Mouse (Mus musculus) thymus, postnatal 36 days (tissue): ENCODE measurements around the gene Lrrfip1.
A peak's percentile ranks its signal among the peaks of the same experiment; 100 is the strongest.

ENCODE experiments used
- DNase-seq, 2 experiments: peaks; one replicate each; pipeline ENCODE4 v3.0.0; 2022; ENCODE audit warnings: mixed read lengths in 2 of 2

The Lrrfip1 gene

DNA sequence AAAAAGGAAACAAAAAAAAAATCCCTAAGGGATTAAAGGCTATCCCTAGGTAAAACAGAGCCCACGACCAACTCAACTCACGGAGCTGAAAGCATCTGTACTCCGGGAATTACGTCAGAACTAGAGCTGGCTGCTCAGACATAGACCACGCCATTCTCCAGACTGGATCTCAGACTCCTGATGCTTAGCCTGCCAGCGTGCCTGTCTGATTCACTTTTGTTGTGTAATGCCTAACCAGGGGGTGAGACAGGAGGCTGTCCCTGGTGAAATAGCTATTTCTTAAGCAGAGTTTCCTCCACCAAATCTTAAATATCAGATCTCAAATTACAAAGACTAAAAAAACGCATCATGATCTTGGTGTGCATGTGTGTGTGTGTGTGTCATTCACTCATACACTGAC, 89.5 kb downstream of the Lrrfip1 start:
- DNase-seq = no peak

DNA sequence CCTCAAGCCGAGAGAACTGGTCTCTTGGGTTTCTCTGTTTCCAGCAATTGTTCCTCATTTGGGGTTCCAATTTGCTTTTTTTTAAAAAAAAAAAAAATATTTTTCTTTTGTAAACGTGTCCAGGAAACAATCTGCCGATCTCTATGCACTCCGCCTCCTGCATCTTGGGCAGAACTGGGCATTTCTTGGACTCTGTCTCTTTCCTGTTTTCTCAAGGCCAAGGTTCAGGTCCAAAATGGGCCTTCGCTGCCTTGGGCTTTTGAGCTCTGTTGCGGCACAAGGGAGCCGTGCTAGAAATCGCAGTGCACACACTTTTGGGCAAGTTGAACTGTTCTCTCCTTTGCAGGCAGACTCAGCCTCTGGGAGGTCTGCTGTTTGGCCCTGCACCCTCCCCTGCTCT, 90.4 kb downstream of the Lrrfip1 start:
- no peak for DNase-seq

DNA sequence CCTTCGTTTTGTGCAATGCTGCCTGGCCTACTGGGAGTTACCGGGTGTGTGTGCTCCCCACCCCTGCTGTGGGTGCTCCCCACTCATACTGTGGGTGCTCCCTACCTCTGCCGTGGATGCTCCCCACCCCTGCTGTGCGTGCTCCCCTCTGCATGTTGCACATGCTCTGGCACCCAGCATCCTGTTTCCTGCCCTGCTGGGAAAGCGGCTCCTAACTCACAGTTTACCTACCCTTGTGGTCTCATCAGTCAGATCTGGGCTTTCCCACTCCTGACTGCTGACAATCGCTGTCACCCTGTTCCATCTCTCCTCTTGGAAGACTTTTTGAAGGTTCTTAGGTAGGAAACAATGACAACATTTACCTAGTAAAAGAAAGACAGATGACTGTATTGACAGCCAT, 91.9 kb downstream of the Lrrfip1 start:
- peak in 1 of 2 experiments; percentile 45 for DNase-seq

DNA sequence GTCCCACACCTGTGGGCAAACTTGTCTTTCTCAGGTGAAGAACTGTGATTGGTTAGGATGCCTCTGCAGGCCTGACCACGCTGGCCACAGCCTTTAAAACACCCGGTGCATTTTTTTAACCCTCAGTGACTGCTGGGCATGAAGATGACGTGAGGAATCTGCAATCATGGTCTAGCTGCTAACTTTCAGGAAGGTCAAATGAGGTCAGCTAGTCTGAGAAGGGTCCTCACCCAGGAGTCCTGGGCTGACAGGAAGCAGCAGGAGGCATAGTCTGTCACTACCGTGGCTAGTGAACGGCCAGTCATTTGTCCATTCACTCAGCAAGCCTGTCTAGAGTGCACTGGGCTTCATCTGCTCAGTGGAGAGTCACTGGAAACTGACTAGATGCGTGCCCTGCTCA, 93.9 kb downstream of the Lrrfip1 start:
- DNase-seq = no peak

DNA sequence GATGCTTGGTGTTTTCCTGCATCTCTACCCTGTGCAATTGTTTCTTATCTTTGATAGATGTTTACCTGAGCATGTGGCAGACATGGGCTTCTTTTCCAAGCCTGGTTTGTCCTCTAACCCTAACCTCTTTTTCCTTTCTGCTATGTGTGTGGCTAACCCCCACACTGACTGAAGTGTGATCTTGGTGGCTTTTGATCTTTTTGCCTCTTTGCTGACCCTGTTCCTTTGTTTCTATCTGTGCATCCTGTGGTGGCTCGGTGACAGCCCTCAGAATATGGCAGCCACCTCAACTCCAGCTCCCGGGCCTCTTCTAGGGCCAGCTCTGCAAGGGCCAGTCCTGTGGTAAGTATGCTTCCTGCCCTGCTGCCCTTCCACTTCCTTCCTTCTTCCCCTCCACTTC, 94.8 kb downstream of the Lrrfip1 start:
- no peak for DNase-seq

DNA sequence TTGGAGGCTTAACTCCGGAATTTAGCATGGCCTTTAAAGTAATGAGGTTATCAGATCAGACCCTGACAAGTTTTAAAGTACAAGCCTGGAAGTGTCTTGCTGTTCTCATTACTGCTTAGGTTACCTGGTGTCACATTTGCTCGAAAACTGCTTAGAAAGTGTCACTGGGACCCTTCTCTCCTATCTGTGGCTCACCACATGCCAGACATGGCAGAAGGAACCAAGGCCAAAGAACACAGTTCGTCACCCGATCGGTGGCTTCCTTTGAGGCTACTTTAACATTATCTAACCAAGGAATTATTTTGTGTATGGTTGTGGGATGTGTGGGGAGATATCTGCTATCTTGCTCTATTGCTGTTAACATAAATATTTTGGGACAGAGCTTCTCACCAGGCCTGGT, 95.5 kb downstream of the Lrrfip1 start:
- no peak for DNase-seq

DNA sequence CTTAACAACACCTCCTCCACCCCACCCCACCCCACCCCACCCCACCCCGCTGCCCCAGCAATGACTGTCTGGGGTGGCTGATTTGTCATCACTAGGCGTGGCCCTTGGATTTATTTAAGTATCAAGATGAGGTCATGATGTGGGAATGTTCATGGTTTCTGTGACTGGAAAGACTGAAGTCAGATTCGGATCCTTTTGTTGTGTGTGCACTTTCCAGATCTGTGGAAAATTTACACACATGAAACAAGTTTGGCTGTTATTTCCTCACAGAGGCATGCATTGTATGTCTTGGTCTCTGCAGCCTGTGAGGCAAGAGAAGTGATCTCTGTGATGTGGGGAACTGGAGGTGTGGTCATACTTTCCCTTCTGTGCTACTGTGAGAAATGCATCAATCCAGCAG, 96.7 kb downstream of the Lrrfip1 start:
- DNase-seq = peak; percentile 28 to 48

DNA sequence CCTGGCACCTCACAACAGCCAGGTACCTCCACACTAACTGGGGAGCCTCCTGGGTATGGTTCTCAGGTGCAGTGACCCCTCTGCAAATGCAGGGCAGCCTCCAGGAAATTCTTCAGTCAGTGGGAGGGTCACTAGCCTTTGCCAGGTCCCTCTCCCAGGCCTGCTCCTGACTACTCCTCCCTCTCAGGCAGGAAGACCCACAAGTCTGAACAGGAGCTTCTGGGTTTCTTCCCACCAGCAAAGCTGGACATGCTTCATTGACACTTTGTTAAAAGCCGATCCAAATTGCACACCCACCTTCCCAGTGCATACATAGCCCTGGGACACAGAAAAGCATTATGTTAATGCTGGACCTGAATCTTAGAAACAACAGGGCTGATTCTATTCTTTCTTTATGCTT, 97.3 kb downstream of the Lrrfip1 start:
- peak in 1 of 2 experiments; percentile 18 for DNase-seq

DNA sequence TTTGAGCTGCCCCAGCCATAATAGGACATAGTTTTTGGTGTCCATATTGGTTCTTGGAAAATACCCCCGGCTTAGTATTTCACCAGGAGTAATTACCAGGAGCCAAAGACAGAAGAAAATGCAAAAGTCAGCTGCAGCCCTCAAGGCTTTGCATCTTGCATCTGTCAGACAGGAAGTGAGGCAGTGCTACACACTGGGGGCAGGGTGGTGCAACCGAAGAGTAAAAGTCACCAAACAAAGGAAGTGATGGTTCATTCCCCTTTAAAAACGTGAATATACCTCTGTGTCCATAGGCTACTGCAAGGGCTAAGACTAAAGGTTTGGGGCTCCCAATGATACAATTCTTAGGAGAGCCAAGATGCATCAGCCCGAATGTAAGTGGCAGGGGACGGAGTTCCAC, 98.0 kb downstream of the Lrrfip1 start:
- DNase-seq = peak; percentile 70 to 82

DNA sequence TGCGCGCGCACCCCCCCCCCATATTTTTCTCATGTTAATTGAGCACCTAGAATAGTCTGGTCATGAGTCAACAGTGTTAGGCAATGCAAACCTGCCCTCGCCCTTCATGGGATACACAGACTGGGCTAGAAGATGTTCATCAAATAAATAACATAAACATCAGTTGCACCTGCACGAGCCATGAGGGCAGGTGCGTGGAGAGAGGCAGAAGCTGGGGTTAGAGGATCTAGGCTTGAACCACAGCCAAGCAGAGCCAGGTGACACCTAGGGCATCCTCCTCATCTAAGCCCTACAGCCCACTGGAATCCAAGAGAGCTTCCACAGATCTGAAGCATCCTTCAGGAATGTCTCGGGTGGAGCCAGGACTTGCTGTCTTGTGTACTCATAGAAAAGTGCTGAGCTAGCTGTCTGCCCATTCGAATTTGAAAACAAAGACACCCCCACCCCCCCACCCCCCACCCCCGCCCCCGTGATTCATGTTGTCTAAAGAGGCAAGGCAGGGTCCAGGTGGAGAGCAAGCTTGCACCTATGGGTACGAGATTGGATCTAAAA, 98.8 kb downstream of the Lrrfip1 start:
- DNase-seq = peak; percentile 44 to 64

DNA sequence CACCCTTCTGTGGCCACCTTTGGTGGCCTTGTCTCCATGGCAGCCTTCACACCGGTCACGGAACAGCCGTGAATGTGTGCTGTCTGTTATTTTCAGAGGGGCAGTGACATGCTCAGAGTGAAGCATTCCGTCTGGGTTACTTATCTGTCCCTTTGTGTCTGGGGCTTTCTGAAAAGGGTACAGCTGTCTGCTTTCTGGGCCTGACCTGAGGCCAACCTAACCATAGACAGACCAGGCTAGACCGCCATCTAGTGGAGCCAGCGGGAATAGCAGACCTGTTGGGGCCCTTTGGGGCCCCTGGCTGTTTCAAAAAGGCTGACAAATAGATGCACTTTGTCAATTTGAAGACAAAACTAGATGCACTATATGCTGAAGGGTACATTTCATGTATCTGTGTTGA, 100.3 kb downstream of the Lrrfip1 start:
- DNase-seq = peak; percentile 79 to 82

DNA sequence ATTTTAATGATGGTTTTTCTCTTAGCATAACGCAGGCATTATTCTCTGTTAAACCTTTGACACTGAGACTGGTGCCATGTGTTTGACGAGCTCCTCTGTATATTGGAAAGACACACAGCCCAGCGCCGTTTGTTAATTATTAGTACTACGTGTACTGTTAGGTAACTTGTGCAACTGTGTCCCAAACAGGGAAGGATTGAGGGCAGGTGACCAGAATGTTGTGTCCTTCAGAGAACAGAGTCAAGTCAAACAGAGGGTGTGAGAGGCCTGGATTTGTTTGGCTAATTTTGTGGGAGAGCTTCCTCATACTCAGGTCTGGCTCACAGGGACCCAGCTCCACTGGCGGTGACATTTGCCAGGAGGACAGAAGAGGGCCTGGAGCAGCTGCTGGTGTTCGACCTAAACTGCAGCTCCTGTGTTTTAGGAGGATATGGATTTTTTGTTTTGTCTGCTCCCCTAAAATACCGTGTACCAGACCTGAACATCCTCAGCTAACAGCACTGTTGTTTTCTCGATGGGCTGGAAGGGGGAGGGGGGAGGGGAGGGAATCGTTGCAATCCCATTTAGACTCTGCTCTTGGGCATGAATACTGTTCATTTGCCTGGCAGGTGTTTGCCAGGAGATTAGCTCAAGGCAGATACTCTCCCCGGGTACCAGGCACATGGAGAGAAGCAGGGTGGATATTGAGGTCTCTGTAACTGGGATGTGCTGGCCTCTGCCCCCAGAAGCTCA, 103.3 kb downstream of the Lrrfip1 start:
- no peak for DNase-seq

DNA sequence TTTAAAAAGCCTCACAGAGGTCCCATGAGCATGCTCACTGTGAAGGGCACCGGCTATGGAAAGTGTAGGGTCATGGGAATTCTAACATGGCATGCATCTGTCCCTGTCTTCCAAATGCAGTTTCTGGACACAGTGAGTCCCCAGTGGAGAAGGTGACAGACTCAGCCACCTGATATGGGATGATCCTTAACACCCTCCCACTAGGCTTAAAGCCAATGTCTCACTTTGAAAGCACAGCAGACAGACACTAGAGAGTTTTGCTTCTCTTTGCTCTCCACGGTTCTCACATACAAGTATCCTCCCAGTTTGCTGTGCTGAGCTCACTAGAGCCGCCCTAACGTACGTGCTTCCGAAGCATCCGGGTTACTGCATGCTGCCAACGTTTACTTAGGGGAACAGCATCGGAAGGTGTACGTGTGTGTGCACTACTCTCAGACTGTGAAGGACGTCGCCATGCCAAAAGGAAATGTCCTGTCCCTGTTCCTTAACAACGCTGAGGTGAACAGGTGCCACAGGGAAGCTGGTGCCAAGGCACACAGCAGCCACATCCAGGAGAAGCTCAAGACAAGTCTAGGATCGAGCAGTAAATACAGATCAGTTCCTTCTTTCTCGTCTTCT, 104.9 kb downstream of the Lrrfip1 start:
- no peak for DNase-seq

DNA sequence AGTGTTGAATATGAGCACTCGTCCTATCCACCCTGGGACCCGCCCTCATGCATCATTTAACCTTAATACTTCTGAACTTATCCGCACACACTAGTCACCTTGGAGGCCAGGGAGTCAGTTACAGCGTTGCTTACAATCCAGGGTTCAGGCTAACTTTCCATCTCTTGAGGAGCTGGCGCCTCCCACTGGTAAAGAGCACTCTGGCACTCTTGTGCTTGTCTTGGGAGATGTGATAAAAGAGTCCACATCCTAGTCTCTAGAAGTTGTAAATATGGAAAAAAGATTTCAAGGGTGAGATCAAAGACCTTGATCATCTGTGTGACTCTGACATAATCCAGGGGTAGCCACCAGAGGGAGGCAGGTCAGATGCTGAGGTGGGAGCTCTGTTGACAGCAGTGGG, 109.0 kb downstream of the Lrrfip1 start:
- DNase-seq = no peak

DNA sequence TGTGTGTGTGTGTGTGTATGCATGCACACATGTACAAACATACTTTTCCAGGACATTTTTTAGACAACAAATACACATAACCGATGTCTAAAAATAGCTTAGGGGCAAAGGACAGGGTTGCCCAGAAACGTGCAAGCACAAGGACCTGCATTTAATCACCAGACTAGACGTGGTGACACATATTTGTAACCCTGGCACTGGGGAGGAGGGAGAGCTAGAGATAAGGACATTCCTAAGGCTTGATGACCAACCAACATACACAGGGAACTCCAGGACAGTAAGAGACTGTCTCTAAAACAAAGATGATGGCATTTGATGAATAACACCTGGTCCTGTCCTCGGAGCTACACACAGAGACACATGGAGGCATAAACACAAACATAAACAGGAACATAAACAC, 110.8 kb downstream of the Lrrfip1 start:
- DNase-seq = no peak

DNA sequence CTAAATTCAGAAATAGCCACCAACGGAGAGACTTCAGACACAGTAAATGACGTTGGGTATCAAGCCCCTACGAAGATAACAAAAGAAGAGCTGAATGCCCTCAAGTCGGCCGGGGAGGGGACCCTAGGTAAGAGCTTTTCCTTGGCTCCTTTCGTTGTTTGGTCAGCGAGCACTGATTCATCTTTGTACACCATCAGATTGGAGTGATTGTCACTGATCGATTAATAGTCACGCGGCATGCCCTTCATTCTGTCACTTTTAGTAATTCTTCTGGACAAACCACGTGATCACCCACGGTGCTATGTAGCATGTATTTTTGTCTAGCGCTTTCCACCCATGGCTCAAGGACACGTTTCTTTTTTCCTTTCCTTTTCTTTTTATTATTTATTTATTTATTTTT, 113.6 kb downstream of the Lrrfip1 start:
- DNase-seq = no peak

DNA sequence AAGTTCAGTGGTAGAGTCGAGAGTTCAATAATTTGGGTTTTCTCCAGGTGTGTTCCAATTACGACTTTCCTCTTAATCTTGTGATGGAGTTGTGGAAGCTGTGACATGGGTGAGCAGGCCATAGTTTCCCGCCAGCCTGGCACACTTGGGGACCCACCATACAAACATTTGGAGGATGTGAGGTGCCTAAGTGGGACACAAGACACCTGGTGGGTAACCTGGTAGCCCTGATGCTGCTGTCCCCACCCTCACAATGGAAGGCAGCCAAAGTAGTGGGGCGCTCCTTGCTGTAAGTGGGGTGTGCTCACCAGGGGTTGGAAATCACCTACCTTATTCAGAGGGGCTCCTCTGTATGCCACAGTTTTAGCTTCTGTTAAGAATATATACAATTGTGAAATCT, 114.1 kb downstream of the Lrrfip1 start:
- no peak for DNase-seq

DNA sequence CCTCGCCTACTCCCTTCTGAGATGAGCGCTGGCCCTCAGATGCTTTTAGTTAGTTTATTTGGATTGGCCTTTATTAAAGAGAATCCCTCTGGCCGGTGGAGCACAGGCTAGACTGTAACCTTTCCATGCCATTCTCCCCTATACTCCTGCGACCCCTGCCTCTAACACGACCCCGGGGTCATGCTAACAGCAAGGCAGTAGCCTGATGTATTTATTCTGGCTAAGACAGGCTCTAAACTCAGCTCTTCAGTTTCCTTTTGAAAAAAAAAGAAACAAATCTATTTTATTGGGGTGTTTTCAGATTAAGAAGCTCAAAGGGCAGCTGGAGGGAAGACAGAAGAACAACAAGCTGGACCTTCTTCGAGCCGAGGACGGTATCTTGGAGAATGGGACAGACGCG, 123.6 kb downstream of the Lrrfip1 start:
- no peak for DNase-seq

DNA sequence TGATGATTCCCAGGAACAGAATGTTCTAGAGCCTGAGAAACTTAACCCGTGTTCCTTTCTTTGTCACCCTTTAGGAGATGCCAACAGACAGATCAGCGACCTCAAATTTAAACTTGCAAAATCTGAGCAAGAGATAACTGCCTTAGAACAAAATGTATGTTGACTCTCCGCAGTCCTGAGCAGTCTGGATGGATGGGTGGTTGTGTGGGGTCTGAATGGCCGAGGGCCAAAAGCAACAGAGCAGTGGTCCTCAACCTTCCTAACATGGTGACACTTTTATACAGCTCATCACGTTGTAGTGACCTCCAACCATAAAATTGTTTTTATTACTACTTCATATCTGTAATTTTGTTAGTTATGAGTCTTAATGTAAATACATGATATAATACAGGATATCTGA, 124.5 kb downstream of the Lrrfip1 start:
- DNase-seq = no peak

DNA sequence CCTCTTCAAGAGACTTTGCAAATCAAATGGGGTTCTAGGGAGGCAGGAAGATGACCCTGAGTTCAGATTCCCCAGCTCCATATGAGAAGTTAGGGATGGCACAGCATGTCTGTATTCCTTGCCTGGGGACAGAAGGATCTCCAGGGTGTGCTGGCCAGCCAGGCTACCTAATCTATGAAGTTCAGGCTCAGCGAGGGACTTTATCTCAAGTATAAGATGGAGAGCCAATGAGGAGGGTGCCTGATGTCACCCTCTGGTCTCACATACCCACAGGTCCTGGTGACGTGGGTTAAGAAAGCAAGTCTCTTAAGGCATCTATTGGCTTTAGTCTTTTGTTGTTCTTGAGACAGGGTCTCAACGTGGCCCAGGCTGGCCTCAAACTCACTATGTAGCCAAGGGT, 124.9 kb downstream of the Lrrfip1 start:
- no peak for DNase-seq

DNA sequence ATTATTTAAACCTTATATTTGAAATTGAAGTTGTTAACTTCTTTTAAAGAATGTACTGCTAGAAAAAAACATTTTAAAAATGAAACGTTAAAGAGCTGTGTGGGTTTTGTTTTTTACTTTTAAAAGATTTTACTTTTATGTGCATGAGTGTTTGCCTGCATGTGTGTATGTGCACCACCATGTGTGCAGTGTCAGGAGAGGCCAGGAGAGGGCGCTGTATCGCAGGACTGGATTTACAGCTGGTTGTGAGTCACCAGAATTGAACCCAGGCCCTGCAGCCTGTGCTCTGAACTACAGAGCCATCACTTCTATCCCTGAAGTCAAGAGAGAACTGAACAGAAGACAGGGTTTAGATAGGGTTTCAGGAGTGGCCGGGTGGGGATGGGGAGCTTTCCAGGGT, 130.3 kb downstream of the Lrrfip1 start:
- no peak for DNase-seq

DNA sequence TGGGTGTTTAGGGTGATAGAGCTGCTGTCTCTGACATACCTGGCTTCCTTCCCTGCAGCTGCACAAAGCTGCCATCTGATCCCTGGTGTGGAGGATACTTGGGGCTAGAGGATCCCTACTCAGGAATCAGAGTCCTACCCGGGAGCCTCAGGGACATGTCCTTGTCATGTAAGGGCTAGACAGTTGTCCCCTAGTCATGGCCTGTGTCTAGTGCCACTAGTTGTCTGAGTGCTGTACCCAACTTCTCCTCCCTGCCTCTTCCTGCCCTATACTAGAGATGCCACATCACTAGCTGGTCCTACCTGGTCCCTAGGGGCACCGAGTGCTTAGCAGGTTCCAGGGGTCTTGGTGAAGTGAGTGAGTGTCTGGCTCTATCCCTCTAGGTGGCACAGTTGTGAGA, 138.5 kb downstream of the Lrrfip1 start:
- no peak for DNase-seq

DNA sequence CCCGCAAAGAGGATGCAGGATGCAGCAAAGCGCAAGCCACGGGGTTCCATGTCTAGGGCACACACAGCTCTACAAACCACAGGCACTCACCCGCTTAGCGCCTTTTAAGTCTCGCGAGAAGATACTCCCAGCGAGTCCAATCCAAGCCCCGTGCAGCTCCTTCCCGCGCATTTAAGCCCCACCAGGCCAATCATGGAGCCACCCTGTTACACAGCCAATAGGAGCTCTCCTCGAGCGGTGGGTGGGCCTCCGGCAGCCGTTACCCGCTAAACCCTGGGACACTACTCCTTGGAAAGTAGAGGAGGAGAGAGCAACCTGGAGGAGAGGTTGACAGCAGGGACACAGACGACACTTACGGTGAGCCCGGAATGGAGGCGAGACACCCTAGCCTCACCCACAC, 146.3 kb downstream of the Lrrfip1 start, which contains the start of gene Rbm44:
Gene Rbm44, plus strand, starts transcription at position 277 of the 400 bp plus-strand sequence.
- peak in 1 of 2 experiments; percentile 14 for DNase-seq

DNA sequence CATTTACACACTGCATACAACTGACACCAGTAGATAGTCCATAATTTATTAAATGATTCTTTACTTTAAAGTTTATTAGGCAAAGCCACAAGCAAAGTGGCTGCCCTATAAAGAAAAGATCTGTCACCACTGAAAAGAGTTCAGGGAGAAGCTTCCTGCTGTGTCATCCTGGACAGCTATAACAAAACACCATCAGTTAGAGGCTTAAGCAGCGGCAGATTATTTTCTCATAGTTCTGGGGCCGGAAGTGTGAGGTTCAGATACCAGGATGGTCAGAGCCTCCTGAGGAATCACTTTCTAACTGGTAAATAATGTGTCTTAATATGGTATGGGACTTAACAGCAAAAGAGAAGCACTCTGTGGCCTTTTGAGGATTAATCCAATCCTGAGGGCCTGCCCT, 153.0 kb downstream of the Lrrfip1 start:
- no peak for DNase-seq

DNA sequence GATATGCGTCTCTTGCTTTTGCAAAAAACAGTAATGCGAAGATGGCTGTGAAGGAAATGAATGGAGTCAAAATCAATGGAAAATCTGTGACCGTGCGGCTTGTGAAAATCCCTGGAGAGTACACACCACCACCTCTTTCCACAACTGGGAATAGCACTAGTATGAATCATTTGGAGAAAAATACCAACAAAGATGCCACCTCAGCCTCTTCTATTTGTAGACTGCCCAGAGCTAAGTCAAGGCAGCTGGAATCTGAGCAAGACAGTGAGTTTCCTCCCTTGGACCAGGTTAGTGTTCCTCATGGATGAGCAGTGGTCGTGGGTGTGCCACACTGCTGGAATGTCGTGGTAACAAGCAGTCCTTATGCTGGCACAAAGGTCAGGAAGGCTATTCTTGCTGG, 168.3 kb downstream of the Lrrfip1 start:
- DNase-seq = no peak
